Mouse (Mus musculus): ENCODE measurements at regions not wholly inside any gene's neighbourhood (a gene's known extent, or its start where the extent isn't known, plus 50 kb on each side); places are given as distances from the start of the nearest gene placed in this dataset.

DNA sequence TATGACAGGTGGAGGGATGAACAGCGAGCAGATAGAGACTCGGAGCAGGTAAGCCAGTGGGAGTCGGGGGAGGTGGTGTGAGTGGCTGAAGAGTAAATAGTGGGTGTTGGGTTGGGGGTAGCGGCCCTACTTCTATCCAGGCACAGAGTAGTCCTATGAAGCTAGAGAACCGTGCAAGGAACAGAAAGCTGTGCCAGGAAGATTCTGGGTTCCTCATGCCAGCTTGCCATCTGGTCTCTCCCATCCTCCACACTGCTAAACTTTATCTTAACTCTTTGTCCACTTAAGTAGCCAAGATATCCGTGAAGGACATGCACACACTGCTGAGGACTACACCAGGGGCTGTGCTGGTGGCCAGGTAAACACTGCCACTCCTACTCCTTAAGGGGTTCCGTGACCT lies 234.9 kb downstream of the Mroh4 start:
- Histone ChIP-seq H3K27me3 (ENCODE audit: control insufficient read depth, insufficient read depth, low read length) (no peaks in the 10 kb centered on the region), H3K9ac (ENCODE audit: low read depth, low read length) (no peak overlapping the region), H3K4me3 (ENCODE audit: insufficient read depth, low read depth, low read length) (no peak overlapping the region), H3K27ac (replicated peaks; ENCODE audit: insufficient read depth, low read depth, low read length) (no peak overlapping the region), H3K79me2 (ENCODE audit: control insufficient read depth, insufficient read depth, low read length) (no peaks in the 10 kb centered on the region), H3K4me1 (ENCODE audit: control insufficient read depth, insufficient read depth, low read length) (no peaks in the 10 kb centered on the region), H3K36me3 (ENCODE audit: control insufficient read depth, insufficient read depth, low read length) (no peaks in the 10 kb centered on the region)
- 43% methylated on average over 7 of the region's 7 CpGs for WGBS
- no peak for DNase-seq (ENCODE audit: extremely low read depth, low read depth, low spot score)
- TF ChIP-seq CTCF (IDR thresholded peaks at IDR 0.05; ENCODE audit: low read depth, low read length) = no peak
- TF ChIP-seq POLR2A (IDR thresholded peaks at IDR 0.05; ENCODE audit: extremely low read depth, insufficient read depth, low read length) = no peak

DNA sequence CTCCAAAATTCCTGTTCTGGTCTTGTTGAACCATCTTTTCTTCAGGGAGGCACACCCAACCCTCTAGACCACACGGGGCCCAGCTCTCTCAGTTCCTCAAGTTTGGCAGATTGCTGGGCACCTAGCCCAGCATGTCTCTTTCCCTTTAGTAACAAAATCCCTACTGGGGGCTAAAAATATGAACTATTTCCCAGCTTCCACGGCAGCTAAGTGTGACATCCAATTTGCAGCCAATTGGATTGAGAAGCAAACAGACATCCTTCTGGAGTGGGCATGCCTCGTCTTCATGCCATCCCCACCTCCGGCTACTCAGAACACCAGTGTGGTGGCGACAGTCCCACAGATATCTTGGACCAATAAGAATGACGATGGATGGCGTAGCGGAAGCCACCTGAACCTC lies 240.1 kb downstream of the Mroh4 start:
- H3K36me3 ChIP-seq (ENCODE audit: control insufficient read depth, insufficient read depth, low read length) = no peaks in the 10 kb centered on the region
- H3K27ac ChIP-seq (replicated peaks; ENCODE audit: insufficient read depth, low read depth, low read length) = no peak overlapping the region
- no peaks in the 10 kb centered on the region for H3K4me1 ChIP-seq (ENCODE audit: control insufficient read depth, insufficient read depth, low read length)
- no peak for DNase-seq (ENCODE audit: extremely low read depth, low read depth, low spot score)
- no peak overlapping the region for H3K9ac ChIP-seq (ENCODE audit: low read depth, low read length)
- H3K79me2 ChIP-seq (ENCODE audit: control insufficient read depth, insufficient read depth, low read length) = no peaks in the 10 kb centered on the region
- TF ChIP-seq CTCF (IDR thresholded peaks at IDR 0.05; ENCODE audit: low read depth, low read length) = no peak
- no peak for TF ChIP-seq POLR2A (IDR thresholded peaks at IDR 0.05; ENCODE audit: extremely low read depth, insufficient read depth, low read length)
- no peaks in the 10 kb centered on the region for H3K27me3 ChIP-seq (ENCODE audit: control insufficient read depth, insufficient read depth, low read length)
- WGBS = 83% methylated on average over 8 of the region's 8 CpGs
- no peak overlapping the region for H3K4me3 ChIP-seq (ENCODE audit: insufficient read depth, low read depth, low read length)

DNA sequence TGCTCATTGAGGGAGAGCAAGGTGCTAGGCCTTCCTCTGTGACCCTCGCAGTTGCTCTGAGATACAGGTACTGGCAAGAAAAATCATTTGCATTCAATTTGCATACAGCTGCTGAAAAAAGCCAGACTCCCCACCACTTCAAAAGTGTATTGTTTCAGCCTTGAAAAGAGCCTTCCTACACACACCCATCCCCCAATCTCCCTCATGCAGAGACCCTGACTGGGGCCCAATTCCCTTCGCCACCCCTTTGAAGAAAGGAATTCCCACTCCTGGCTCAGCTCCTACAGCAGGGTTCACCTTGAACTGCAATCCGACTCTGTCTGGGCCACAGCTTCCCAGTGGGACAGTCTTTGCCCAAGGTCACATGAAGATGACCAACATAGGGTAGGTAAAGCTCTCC lies 248.6 kb downstream of the Mroh4 start:
- H3K4me1 ChIP-seq (ENCODE audit: control insufficient read depth, insufficient read depth, low read length) = no peaks in the 10 kb centered on the region
- 30% methylated on average over 3 of the region's 3 CpGs for WGBS
- no peaks in the 10 kb centered on the region for H3K36me3 ChIP-seq (ENCODE audit: control insufficient read depth, insufficient read depth, low read length)
- DNase-seq (ENCODE audit: extremely low read depth, low read depth, low spot score) = no peak
- H3K27me3 ChIP-seq (ENCODE audit: control insufficient read depth, insufficient read depth, low read length) = no peaks in the 10 kb centered on the region
- TF ChIP-seq POLR2A (IDR thresholded peaks at IDR 0.05; ENCODE audit: extremely low read depth, insufficient read depth, low read length) (no peak), CTCF (IDR thresholded peaks at IDR 0.05; ENCODE audit: low read depth, low read length) (no peak)
- H3K27ac ChIP-seq (replicated peaks; ENCODE audit: insufficient read depth, low read depth, low read length) = no peak overlapping the region
- no peaks in the 10 kb centered on the region for H3K79me2 ChIP-seq (ENCODE audit: control insufficient read depth, insufficient read depth, low read length)
- no peak overlapping the region for H3K4me3 ChIP-seq (ENCODE audit: insufficient read depth, low read depth, low read length)
- no peak overlapping the region for H3K9ac ChIP-seq (ENCODE audit: low read depth, low read length)

DNA sequence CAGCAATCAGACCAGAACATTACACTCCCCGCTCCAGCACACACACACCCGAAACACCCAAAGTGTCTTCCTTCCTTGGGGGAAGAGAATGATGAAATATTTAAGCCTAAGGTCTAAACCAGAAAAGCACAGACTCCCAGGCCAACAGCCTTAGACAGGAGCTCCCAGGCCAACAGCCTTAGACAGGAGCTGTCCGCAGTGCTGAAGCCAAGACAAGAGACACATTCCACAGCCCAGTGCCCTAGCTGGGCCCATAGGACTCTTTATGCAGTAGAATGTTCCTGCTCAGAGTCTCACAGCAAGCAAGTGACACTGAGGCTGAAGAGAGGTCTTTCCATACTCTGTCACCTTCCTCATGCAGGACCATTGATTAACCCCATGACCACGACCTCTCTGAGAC lies 253.6 kb downstream of the Mroh4 start:
- TF ChIP-seq CTCF (IDR thresholded peaks at IDR 0.05; ENCODE audit: low read depth, low read length) = no peak
- no peak overlapping the region for H3K27ac ChIP-seq (replicated peaks; ENCODE audit: insufficient read depth, low read depth, low read length)
- H3K4me3 ChIP-seq (ENCODE audit: insufficient read depth, low read depth, low read length) = no peak overlapping the region
- no peaks in the 10 kb centered on the region for H3K27me3 ChIP-seq (ENCODE audit: control insufficient read depth, insufficient read depth, low read length)
- no peaks in the 10 kb centered on the region for H3K36me3 ChIP-seq (ENCODE audit: control insufficient read depth, insufficient read depth, low read length)
- no peak overlapping the region for H3K9ac ChIP-seq (ENCODE audit: low read depth, low read length)
- DNase-seq (ENCODE audit: extremely low read depth, low read depth, low spot score) = no peak
- no peaks in the 10 kb centered on the region for H3K79me2 ChIP-seq (ENCODE audit: control insufficient read depth, insufficient read depth, low read length)
- 62% methylated on average over 4 of the region's 4 CpGs for WGBS
- no peaks in the 10 kb centered on the region for H3K4me1 ChIP-seq (ENCODE audit: control insufficient read depth, insufficient read depth, low read length)

DNA sequence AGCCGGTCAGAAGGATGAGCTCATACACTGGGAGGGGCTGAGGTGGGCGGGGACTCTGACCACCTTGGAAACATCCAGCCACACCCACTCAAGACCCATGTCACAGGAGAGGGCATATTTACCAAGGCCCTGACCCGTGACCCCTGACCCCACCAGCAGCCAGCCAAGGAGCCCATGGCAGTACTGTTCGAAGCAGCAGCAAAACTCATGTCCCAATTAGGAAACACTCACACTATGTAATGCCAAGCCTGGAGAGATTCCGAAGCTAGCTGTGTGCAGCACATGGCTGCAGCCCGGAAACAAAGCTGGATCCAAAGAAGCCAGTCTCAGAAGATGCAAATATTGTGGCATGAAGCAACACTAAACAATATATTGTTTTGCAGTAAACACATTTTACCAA lies 256.8 kb downstream of the Mroh4 start:
- DNase-seq (ENCODE audit: extremely low read depth, low read depth, low spot score) = no peak
- no peaks in the 10 kb centered on the region for H3K27me3 ChIP-seq (ENCODE audit: control insufficient read depth, insufficient read depth, low read length)
- no peaks in the 10 kb centered on the region for H3K4me1 ChIP-seq (ENCODE audit: control insufficient read depth, insufficient read depth, low read length)
- no peaks in the 10 kb centered on the region for H3K79me2 ChIP-seq (ENCODE audit: control insufficient read depth, insufficient read depth, low read length)
- WGBS = 78% methylated on average over 6 of the region's 6 CpGs
- H3K4me3 ChIP-seq (ENCODE audit: insufficient read depth, low read depth, low read length) = no peak overlapping the region
- TF ChIP-seq CTCF (IDR thresholded peaks at IDR 0.05; ENCODE audit: low read depth, low read length) (no peak), POLR2A (IDR thresholded peaks at IDR 0.05; ENCODE audit: extremely low read depth, insufficient read depth, low read length) (no peak)
- H3K27ac ChIP-seq (replicated peaks; ENCODE audit: insufficient read depth, low read depth, low read length) = no peak overlapping the region
- no peak overlapping the region for H3K9ac ChIP-seq (ENCODE audit: low read depth, low read length)
- H3K36me3 ChIP-seq (ENCODE audit: control insufficient read depth, insufficient read depth, low read length) = no peaks in the 10 kb centered on the region

DNA sequence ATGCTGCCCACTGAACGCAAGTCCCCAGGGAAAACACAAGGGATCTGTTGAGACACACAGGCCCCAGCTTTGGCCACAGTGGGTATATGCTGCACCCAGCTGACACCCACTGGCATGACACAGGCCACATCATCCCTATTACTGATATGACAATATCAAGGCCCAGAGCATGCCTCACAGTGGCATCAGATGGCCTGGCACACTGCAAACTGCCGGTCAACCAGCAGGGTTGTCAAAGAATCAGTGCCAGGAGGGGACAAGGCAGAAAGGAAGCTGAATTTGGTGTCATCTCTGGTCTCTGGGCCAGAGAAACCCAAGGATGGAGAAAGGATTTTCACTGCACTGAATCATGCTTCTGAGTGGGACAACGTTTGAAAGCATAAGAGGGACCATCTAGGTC lies 266.7 kb downstream of the Mroh4 start:
- H3K36me3 ChIP-seq (ENCODE audit: control insufficient read depth, insufficient read depth, low read length) = no peaks in the 10 kb centered on the region
- no peak overlapping the region for H3K27ac ChIP-seq (replicated peaks; ENCODE audit: insufficient read depth, low read depth, low read length)
- H3K9ac ChIP-seq (ENCODE audit: low read depth, low read length) = no peak overlapping the region
- 67% methylated on average over 3 of the region's 3 CpGs for WGBS
- H3K4me1 ChIP-seq (ENCODE audit: control insufficient read depth, insufficient read depth, low read length) = no peaks in the 10 kb centered on the region
- no peaks in the 10 kb centered on the region for H3K79me2 ChIP-seq (ENCODE audit: control insufficient read depth, insufficient read depth, low read length)
- H3K27me3 ChIP-seq (ENCODE audit: control insufficient read depth, insufficient read depth, low read length) = no peaks in the 10 kb centered on the region
- H3K4me3 ChIP-seq (ENCODE audit: insufficient read depth, low read depth, low read length) = no peak overlapping the region
- DNase-seq (ENCODE audit: extremely low read depth, low read depth, low spot score) = no peak
- TF ChIP-seq CTCF (IDR thresholded peaks at IDR 0.05; ENCODE audit: low read depth, low read length) (no peak), POLR2A (IDR thresholded peaks at IDR 0.05; ENCODE audit: extremely low read depth, insufficient read depth, low read length) (no peak)
